Mouse (Mus musculus) liver, postnatal 0 days (tissue): ENCODE measurements at regions not wholly inside any gene's neighbourhood (a gene's known extent, or its start where the extent isn't known, plus 50 kb on each side); places are given as distances from the start of the nearest gene placed in this dataset.
A peak's percentile ranks its signal among the peaks of the same experiment; 100 is the strongest.
"Not testable (repeated sequence)": the region's sequence is repeated elsewhere in the genome, so short reads cannot be mapped to it uniquely, and the experiment has no call there.

Source experiments
- ATAC-seq: fragments of 200-750 bp; cut with Nextera tagmentation; 2 replicates; pipeline ENCODE4 v1.8.0; 2017; ENCODE audit warnings: mild to moderate bottlenecking, moderate library complexity
- DNase-seq: peaks from one replicate; pipeline ENCODE4 v3.0.0-alpha.2; 2016
- H3K27ac ChIP-seq: fragments of 300-500 bp; sonication (generic); 2 replicates; pipeline ENCODE4 v1.5.1; 2014; ENCODE audit warnings: antibody characterized with exemption, moderate library complexity, mild to moderate bottlenecking, low read depth
- H3K27me3 ChIP-seq: fragments of 300-500 bp; sonication (generic); 2 replicates; pipeline ENCODE4 v1.6.1; 2014; ENCODE audit warnings: low read length, control low read depth, mixed read lengths; ENCODE audit not compliant: insufficient read depth
- H3K36me3 ChIP-seq: fragments of 300-500 bp; sonication (generic); replicated peaks from 2 replicates; pipeline ENCODE4 v1.6.1; 2014; ENCODE audit warnings: mild to moderate bottlenecking, control low read depth, low read length, moderate library complexity, mixed read lengths; ENCODE audit not compliant: insufficient read depth
- H3K4me1 ChIP-seq: fragments of 300-500 bp; sonication (generic); 2 replicates; pipeline ENCODE4 v1.6.1; 2014; ENCODE audit warnings: antibody characterized with exemption, mild to moderate bottlenecking, control low read depth; ENCODE audit not compliant: insufficient read depth
- H3K4me2 ChIP-seq: fragments of 300-500 bp; sonication (generic); 2 replicates; pipeline ENCODE4 v1.6.1; 2014; ENCODE audit warnings: low read depth, mild to moderate bottlenecking, low read length, moderate library complexity, mixed read lengths
- H3K4me3 ChIP-seq: fragments of 300-500 bp; sonication (generic); 2 replicates; pipeline ENCODE4 v1.5.1; 2014; ENCODE audit warnings: low read depth, low read length
- H3K9ac ChIP-seq: fragments of 300-500 bp; sonication (generic); replicated peaks from 2 replicates; pipeline ENCODE4 v1.6.1; 2014; ENCODE audit warnings: mild to moderate bottlenecking, moderate library complexity
- H3K9me3 ChIP-seq: fragments of 300-500 bp; sonication (generic); 2 replicates; pipeline ENCODE4 v1.6.1; 2016; ENCODE audit warnings: mild to moderate bottlenecking, control low read depth, low read length, mixed read lengths
- CTCF ChIP-seq: sonication (generic); IDR thresholded peaks from 2 replicates; pipeline ENCODE4 v1.5.1; 2016; ENCODE audit warnings: antibody characterized with exemption, low read depth
- EP300 ChIP-seq: IDR thresholded peaks from 2 replicates; pipeline ENCODE4 v1.6.1; 2016; ENCODE audit warnings: antibody characterized with exemption, low read depth, mild to moderate bottlenecking
- WGBS: fragments of 180-500 bp; shearing (Covaris S2); extraction: QIAGEN DNeasy Blood & Tissue Kit; methylation state at CpG from one replicate; pipeline ENCODE4 v1.1.7; 2014; ENCODE audit not compliant: insufficient replicate concordance; 5-methylcytosine and 5-hydroxymethylcytosine counted together

DNA sequence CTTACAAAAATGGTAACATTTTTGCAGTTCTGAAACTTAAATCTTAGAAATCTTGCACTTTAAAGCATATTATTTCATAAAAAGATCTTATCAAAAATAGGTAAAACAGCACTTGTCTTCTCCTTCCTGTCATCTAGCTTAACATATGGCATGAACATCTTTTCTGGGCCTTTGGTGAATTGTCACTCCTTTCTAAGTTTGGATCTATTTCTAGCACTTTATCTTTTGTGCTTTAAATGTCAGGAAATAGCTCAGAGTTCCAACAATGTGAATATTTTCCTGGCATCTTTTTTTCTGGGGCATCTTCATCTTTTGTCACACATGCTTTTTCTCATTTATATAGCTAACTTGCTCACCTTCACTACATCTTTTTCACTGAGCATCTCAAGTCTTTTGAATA is 527.4 kb upstream of the Gm5150 start:
- no peak overlapping the region for H3K27ac ChIP-seq

DNA sequence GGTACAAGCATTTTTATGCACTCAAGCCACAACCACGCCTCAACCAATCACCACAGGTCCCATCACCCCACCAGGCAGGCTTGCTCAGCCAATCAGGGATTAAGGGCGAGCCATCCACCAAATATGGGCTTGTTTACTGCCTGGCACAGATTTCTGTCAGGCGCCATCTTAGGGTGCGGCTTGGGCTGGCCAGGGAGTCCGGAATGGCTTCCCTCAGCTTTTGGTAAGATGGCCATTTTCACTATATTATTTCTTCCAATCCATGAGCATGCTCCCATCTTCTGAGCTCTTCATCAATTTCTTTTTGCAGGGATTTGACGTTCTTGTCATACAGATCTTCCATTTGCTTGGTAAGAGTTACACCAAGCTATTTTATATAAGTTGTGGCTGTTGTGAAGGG is 521.3 kb upstream of the Gm5150 start:
- ATAC-seq, DNase-seq, H3K4me3 ChIP-seq, H3K4me1 ChIP-seq, H3K9me3 ChIP-seq, H3K4me2 ChIP-seq, H3K36me3 ChIP-seq, H3K27ac ChIP-seq, H3K27me3 ChIP-seq, H3K9ac ChIP-seq: not testable (repeated sequence)
- 67% methylated on average over 6 of the region's 6 CpGs for WGBS

More for the DNA sequence above, 527.4 kb upstream of the Gm5150 start:
- H3K4me3 ChIP-seq, result no peak overlapping the region
- no peak overlapping the region for H3K9ac ChIP-seq
- DNase-seq, result no peak
- no peak for ATAC-seq
- H3K4me1 ChIP-seq, result no peaks in the 10 kb centered on the region
- no peaks in the 10 kb centered on the region for H3K9me3 ChIP-seq
- H3K27me3 ChIP-seq, result no peaks in the 10 kb centered on the region
- TF ChIP-seq EP300 (no peak), CTCF (no peak)
- H3K4me2 ChIP-seq, result no peak overlapping the region
- no peaks in the 10 kb centered on the region for H3K36me3 ChIP-seq

DNA sequence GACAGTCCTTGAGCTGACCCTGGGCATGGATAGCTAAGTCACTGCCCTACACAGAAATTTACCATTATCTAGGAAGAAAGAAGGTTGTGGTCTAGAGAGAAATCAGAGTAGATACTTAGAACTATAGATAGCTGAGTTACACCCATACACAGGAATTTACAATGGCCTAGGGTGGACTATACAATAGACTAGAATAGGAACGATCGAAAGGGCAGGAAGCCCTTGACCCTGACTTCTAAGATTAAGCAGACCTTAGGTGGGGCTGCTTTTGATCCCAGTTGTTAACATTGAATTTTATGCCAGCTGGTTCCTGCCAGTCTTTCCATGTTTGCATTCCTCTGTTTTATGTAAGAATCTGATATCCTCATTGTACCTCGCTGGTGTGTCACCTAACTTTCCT is 482.2 kb upstream of the Gm5150 start:
- 72% methylated on average over 3 of the region's 3 CpGs for WGBS

DNA sequence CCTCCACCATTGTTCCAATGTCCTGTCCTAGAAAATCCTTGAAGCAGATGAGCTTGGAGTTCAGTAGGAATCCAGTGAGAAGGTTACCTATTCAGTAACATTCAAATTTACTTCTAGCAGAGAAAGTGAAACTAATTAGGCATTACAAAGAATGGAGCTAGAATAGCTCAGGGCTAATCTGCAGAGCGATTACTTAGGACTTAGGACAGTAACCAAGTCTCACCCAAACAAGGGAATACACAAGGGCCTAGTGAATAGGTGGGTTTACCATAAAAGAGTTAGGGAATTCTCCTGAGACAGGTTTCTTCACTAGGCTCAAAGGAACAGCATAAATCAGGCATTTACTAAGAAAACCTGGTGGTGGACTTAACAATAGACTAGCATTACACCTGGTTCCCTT is 476.5 kb upstream of the Gm5150 start:
- Histone ChIP-seq H3K4me3 (no peak overlapping the region), H3K9me3 (no peaks in the 10 kb centered on the region), H3K4me2 (no peak overlapping the region), H3K4me1 (no peaks in the 10 kb centered on the region), H3K9ac (no peak overlapping the region), H3K36me3 (no peaks in the 10 kb centered on the region), H3K27ac (no peak overlapping the region), H3K27me3 (no peaks in the 10 kb centered on the region)
- no peak for ATAC-seq
- WGBS, result 79% methylated on average over 1 of the region's 1 CpGs
- DNase-seq, result no peak
- no peak for TF ChIP-seq CTCF
- no peak for TF ChIP-seq EP300

More for the DNA sequence above, 482.2 kb upstream of the Gm5150 start:
- H3K27ac ChIP-seq, H3K4me2 ChIP-seq, H3K4me1 ChIP-seq, H3K4me3 ChIP-seq, DNase-seq, H3K9me3 ChIP-seq, H3K27me3 ChIP-seq, ATAC-seq, H3K9ac ChIP-seq, H3K36me3 ChIP-seq: not testable (repeated sequence)

DNA sequence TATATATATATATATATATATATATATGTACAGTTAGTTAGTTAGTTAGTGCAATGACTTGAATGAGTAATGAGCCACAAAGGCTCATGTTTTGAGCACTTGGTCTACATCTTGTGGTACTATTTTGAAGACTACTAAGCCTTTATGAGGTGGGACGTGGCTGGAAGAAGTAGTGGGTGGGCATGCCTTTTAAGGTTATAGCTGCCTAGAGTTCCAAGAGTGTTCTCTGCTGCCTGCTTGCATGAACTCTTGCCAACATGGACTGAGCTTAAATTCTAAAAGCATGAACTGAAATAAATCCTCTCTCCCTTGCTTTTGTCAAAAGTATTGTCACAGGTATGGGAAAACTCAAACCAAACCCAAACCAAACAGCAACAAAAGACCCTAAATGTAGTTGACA is 465.1 kb upstream of the Gm5150 start:
- WGBS, result 74% methylated on average over 1 of the region's 1 CpGs
- Histone ChIP-seq H3K4me3 (no peak overlapping the region), H3K9me3 (no peaks in the 10 kb centered on the region), H3K27ac (no peak overlapping the region), H3K36me3 (no peaks in the 10 kb centered on the region), H3K4me1 (no peaks in the 10 kb centered on the region), H3K27me3 (no peaks in the 10 kb centered on the region), H3K4me2 (no peak overlapping the region), H3K9ac (no peak overlapping the region)
- ATAC-seq (no peak), DNase-seq (no peak)
- TF ChIP-seq EP300, result no peak
- TF ChIP-seq CTCF, result no peak

DNA sequence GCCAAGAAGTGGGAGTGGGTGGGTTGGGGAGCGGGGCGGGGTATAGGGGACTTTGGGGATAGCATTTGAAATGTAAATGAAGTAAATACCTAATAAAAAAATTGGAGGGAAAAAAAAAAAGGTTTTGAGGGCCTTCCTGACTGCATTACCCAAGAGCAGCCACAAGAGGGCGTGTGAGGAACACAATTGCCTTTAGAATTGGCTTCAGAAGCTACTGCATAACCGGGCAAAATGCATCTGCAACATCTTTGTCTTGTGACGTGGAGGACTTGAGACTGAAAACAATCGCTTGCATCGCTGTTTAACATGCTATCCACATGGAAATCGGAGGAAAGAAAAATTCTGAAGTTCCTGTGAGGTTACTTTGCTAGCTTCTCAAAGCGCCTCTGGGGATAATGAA is 460.2 kb upstream of the Gm5150 start:
- WGBS, result 15% methylated on average over 9 of the region's 9 CpGs
- Histone ChIP-seq H3K27me3 (no peaks in the 10 kb centered on the region), H3K27ac (no peak overlapping the region), H3K4me2 (no peak overlapping the region), H3K4me1 (no peaks in the 10 kb centered on the region), H3K9me3 (no peaks in the 10 kb centered on the region), H3K4me3 (no peak overlapping the region), H3K36me3 (no peaks in the 10 kb centered on the region), H3K9ac (no peak overlapping the region)
- TF ChIP-seq CTCF (peak; percentile 73), EP300 (no peak)
- peak; percentile 32 for DNase-seq
- no peak for ATAC-seq

DNA sequence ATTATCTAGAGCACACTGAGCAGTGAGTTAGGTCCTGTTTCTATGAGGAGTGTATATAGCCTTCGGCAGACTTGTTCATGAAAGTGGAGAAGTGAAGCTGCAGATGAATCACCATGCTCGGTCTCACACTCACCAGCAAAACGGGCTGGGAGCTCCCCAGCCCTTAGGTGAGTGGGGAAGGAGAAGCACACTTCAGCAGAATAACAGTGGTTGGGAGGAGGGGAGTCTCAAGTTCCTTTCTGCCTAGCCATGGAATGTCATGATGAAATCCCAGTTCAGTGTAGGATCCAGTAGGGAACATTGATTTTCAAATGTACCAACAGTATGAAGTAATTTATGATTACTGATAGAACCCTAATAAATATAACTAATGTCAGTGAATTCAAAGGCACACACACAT is 459.1 kb upstream of the Gm5150 start:
- no peak overlapping the region for H3K27ac ChIP-seq
- DNase-seq, result no peak
- no peaks in the 10 kb centered on the region for H3K27me3 ChIP-seq
- H3K9me3 ChIP-seq, result no peaks in the 10 kb centered on the region
- no peaks in the 10 kb centered on the region for H3K36me3 ChIP-seq
- H3K4me1 ChIP-seq, result no peaks in the 10 kb centered on the region
- ATAC-seq, result no peak
- TF ChIP-seq EP300 (no peak), CTCF (no peak)
- no peak overlapping the region for H3K9ac ChIP-seq
- 61% methylated on average over 3 of the region's 3 CpGs for WGBS
- H3K4me3 ChIP-seq, result no peak overlapping the region
- H3K4me2 ChIP-seq, result no peak overlapping the region
